Mouse (Mus musculus) midbrain, embryonic 15.5 days (tissue): Measurements from ENCODE around the gene Ric8b. TPM values are rescaled to one million over a fixed set of nuclear protein-coding genes. Genes with fewer than 3 reads are reported as not detected.

Experiments
- ATAC-seq: fragments of 200-750 bp; cut with Nextera tagmentation; replicated peaks from 2 replicates; pipeline ENCODE4 v1.8.0; 2017; ENCODE audit warnings: moderate TSS enrichment
- H3K27ac ChIP-seq: fragments of 300-500 bp; sonication (generic); 2 replicates; pipeline ENCODE4 v1.5.1; 2015; ENCODE audit warnings: mild to moderate bottlenecking, inconsistent platforms
- H3K27me3 ChIP-seq: fragments of 300-500 bp; sonication (generic); replicated peaks from 2 replicates; pipeline ENCODE4 v1.6.1; 2015; ENCODE audit warnings: inconsistent platforms
- H3K36me3 ChIP-seq: fragments of 300-500 bp; sonication (generic); replicated peaks from 2 replicates; pipeline ENCODE4 v1.6.1; 2015; ENCODE audit warnings: inconsistent platforms
- H3K4me1 ChIP-seq: fragments of 300-500 bp; sonication (generic); 2 replicates; pipeline ENCODE4 v1.6.1; 2015; ENCODE audit warnings: inconsistent platforms
- H3K4me2 ChIP-seq: fragments of 300-500 bp; sonication (generic); 2 replicates; pipeline ENCODE4 v1.6.1; 2015; ENCODE audit warnings: inconsistent platforms, mild to moderate bottlenecking, moderate library complexity
- H3K4me3 ChIP-seq: fragments of 300-500 bp; sonication (generic); 2 replicates; pipeline ENCODE4 v1.5.1; 2015; ENCODE audit warnings: mild to moderate bottlenecking, inconsistent platforms
- H3K9ac ChIP-seq: fragments of 300-500 bp; sonication (generic); 2 replicates; pipeline ENCODE4 v1.6.1; 2015; ENCODE audit warnings: mild to moderate bottlenecking, inconsistent platforms
- H3K9me3 ChIP-seq: fragments of 300-500 bp; sonication (generic); 2 replicates; pipeline ENCODE4 v1.6.1; 2016; ENCODE audit warnings: inconsistent platforms
- WGBS: fragments of 180-500 bp; shearing (Covaris S2); methylation state at CpG from one replicate; pipeline ENCODE4 v1.1.7; 2015; ENCODE audit warnings: mixed read lengths; 5-methylcytosine and 5-hydroxymethylcytosine counted together
- polyA plus RNA-seq: library from polyadenylated mRNA; unstranded; fragments of >200 nt; fragmentation: Nextera tagmentation; extraction: Ambion mirVana; gene quantifications from 2 replicates; pipeline ENCODE4 v1.2.1, GENCODE M21; 2015

Ric8b gene
- polyA plus RNA-seq, 1 experiment from 2014 or later: 51.8 TPM

GRCm38 (mm10) chr10:84910758-84911384 is 6.5 kb upstream of the Ric8b start:
- Histone ChIP-seq H3K4me2 (no peak overlapping the region), H3K9me3 (no peaks in the 10 kb centered on the region), H3K27me3 (no peaks in the 10 kb centered on the region), H3K4me3 (no peak overlapping the region), H3K9ac (no peak overlapping the region), H3K36me3 (no peaks in the 10 kb centered on the region), H3K4me1 (peaks cover 24% of the 10 kb centered on the region), H3K27ac (no peak overlapping the region)
- 18% methylated on average over 1 of the region's 1 CpGs for WGBS
- no peak for ATAC-seq

- Histone ChIP-seq H3K4me1 (peaks cover 18% of the 10 kb centered on the region), H3K4me2 (no peak overlapping the region), H3K9ac (no peak overlapping the region), H3K36me3 (no peaks in the 10 kb centered on the region), H3K4me3 (no peak overlapping the region), H3K9me3 (no peaks in the 10 kb centered on the region), H3K27ac (no peak overlapping the region), H3K27me3 (no peaks in the 10 kb centered on the region)
- 63% methylated on average over 1 of the region's 1 CpGs for WGBS
- ATAC-seq: no peak
Observed at GRCm38 (mm10) chr10:84913148-84913547, 4.3 kb upstream of the Ric8b start.

- Histone ChIP-seq H3K4me1 (peaks cover 30% of the 10 kb centered on the region), H3K4me2 (no peak overlapping the region), H3K4me3 (no peak overlapping the region), H3K9ac (no peak overlapping the region), H3K9me3 (no peaks in the 10 kb centered on the region), H3K27ac (no peak overlapping the region), H3K36me3 (no peaks in the 10 kb centered on the region), H3K27me3 (no peaks in the 10 kb centered on the region)
- no peak for ATAC-seq
- WGBS: 88% methylated on average over 6 of the region's 6 CpGs
Observed at GRCm38 (mm10) chr10:84915476-84915875, 1.9 kb upstream of the Ric8b start.

- peak overlapping the region; percentile 100 for H3K27ac ChIP-seq
- WGBS: under 1% methylated on average over 27 of the region's 27 CpGs
- H3K36me3 ChIP-seq: no peaks in the 10 kb centered on the region
- peak overlapping the region; percentile 89 for H3K9ac ChIP-seq
- no peaks in the 10 kb centered on the region for H3K27me3 ChIP-seq
- H3K9me3 ChIP-seq: no peaks in the 10 kb centered on the region
- peak overlapping the region; percentile 82 for H3K4me3 ChIP-seq
- peak; percentile 71 for ATAC-seq
- peaks cover 27% of the 10 kb centered on the region for H3K4me1 ChIP-seq
- H3K4me2 ChIP-seq: peak overlapping the region; percentile 59
Observed at GRCm38 (mm10) chr10:84917731-84918095, 297 bp downstream of the Ric8b start.

- WGBS: 90% methylated on average over 7 of the region's 7 CpGs
- Histone ChIP-seq H3K9me3 (no peaks in the 10 kb centered on the region), H3K4me2 (no peak overlapping the region), H3K27me3 (no peaks in the 10 kb centered on the region), H3K36me3 (peaks cover 9% of the 10 kb centered on the region), H3K27ac (no peak overlapping the region), H3K4me3 (no peak overlapping the region), H3K4me1 (no peaks in the 10 kb centered on the region; the same call in 1 of the 2 replicates), H3K9ac (no peak overlapping the region)
- no peak for ATAC-seq
Observed at GRCm38 (mm10) chr10:84926336-84926735, 8.9 kb downstream of the Ric8b start.

GRCm38 (mm10) chr10:84926885-84927284 is 9.5 kb downstream of the Ric8b start:
- Histone ChIP-seq H3K9me3 (no peaks in the 10 kb centered on the region), H3K36me3 (peaks cover 9% of the 10 kb centered on the region), H3K27ac (no peak overlapping the region), H3K4me2 (no peak overlapping the region), H3K4me3 (no peak overlapping the region), H3K27me3 (no peaks in the 10 kb centered on the region), H3K9ac (no peak overlapping the region), H3K4me1 (no peaks in the 10 kb centered on the region; the same call in 1 of the 2 replicates)
- 95% methylated on average over 4 of the region's 4 CpGs for WGBS
- no peak for ATAC-seq

- Histone ChIP-seq H3K9me3 (no peaks in the 10 kb centered on the region), H3K27ac (no peak overlapping the region), H3K27me3 (no peaks in the 10 kb centered on the region), H3K4me1 (no peaks in the 10 kb centered on the region; the same call in 1 of the 2 replicates), H3K4me3 (no peak overlapping the region), H3K4me2 (no peak overlapping the region), H3K9ac (no peak overlapping the region), H3K36me3 (peaks cover 9% of the 10 kb centered on the region)
- 94% methylated on average over 4 of the region's 4 CpGs for WGBS
- no peak for ATAC-seq
Observed at GRCm38 (mm10) chr10:84928465-84928864, 11.0 kb downstream of the Ric8b start.

- ATAC-seq: no peak
- no peak overlapping the region for H3K4me2 ChIP-seq
- WGBS: 87% methylated on average over 7 of the region's 7 CpGs
- no peak overlapping the region for H3K27ac ChIP-seq
- H3K9me3 ChIP-seq: no peaks in the 10 kb centered on the region
- no peaks in the 10 kb centered on the region for H3K36me3 ChIP-seq
- no peaks in the 10 kb centered on the region for H3K4me1 ChIP-seq
- no peaks in the 10 kb centered on the region for H3K27me3 ChIP-seq
- H3K9ac ChIP-seq: no peak overlapping the region
- H3K4me3 ChIP-seq: no peak overlapping the region
Observed at GRCm38 (mm10) chr10:84935553-84936209, 18.3 kb downstream of the Ric8b start.

- Histone ChIP-seq H3K9me3 (no peaks in the 10 kb centered on the region), H3K4me1 (no peaks in the 10 kb centered on the region), H3K9ac (no peak overlapping the region), H3K4me2 (no peak overlapping the region), H3K36me3 (no peaks in the 10 kb centered on the region), H3K27ac (no peak overlapping the region), H3K4me3 (no peak overlapping the region), H3K27me3 (no peaks in the 10 kb centered on the region)
- no peak for ATAC-seq
- 80% methylated on average over 4 of the region's 4 CpGs for WGBS
Observed at GRCm38 (mm10) chr10:84936832-84937515, 19.6 kb downstream of the Ric8b start.

GRCm38 (mm10) chr10:84938094-84938820 is 20.8 kb downstream of the Ric8b start:
- Histone ChIP-seq H3K27ac (no peak overlapping the region), H3K27me3 (no peaks in the 10 kb centered on the region), H3K9ac (no peak overlapping the region), H3K9me3 (no peaks in the 10 kb centered on the region), H3K36me3 (no peaks in the 10 kb centered on the region), H3K4me3 (no peak overlapping the region), H3K4me2 (no peak overlapping the region), H3K4me1 (no peaks in the 10 kb centered on the region)
- WGBS: 79% methylated on average over 14 of the region's 14 CpGs
- no peak for ATAC-seq

- ATAC-seq: no peak
- WGBS: 76% methylated on average over 5 of the region's 5 CpGs
Observed at GRCm38 (mm10) chr10:84938886-84939285, 21.5 kb downstream of the Ric8b start.

GRCm38 (mm10) chr10:84940356-84940755 is 22.9 kb downstream of the Ric8b start:
- Histone ChIP-seq H3K4me1 (no peaks in the 10 kb centered on the region), H3K9me3 (no peaks in the 10 kb centered on the region), H3K4me3 (no peak overlapping the region), H3K9ac (no peak overlapping the region), H3K36me3 (no peaks in the 10 kb centered on the region), H3K27me3 (no peaks in the 10 kb centered on the region), H3K4me2 (no peak overlapping the region), H3K27ac (no peak overlapping the region)
- no peak for ATAC-seq
- 64% methylated on average over 1 of the region's 1 CpGs for WGBS

More at GRCm38 (mm10) chr10:84938886-84939285, 21.5 kb downstream of the Ric8b start:
- no peaks in the 10 kb centered on the region for H3K9me3 ChIP-seq
- no peaks in the 10 kb centered on the region for H3K27me3 ChIP-seq
- H3K4me3 ChIP-seq: no peak overlapping the region
- no peak overlapping the region for H3K4me2 ChIP-seq
- H3K36me3 ChIP-seq: no peaks in the 10 kb centered on the region
- H3K27ac ChIP-seq: no peak overlapping the region
- no peak overlapping the region for H3K9ac ChIP-seq
- no peaks in the 10 kb centered on the region for H3K4me1 ChIP-seq
